Mouse (Mus musculus) hindbrain, embryonic 13.5 days (tissue): Measurements from ENCODE around the gene Iqck. TPM values are rescaled to one million over a fixed set of nuclear protein-coding genes. Genes with fewer than 3 reads are reported as not detected.
A peak's percentile ranks its signal among the peaks of the same experiment; 100 is the strongest.

Experiments
- ATAC-seq: fragments of 200-750 bp; cut with Nextera tagmentation; 2 replicates; pipeline ENCODE4 v1.8.0; 2017; ENCODE audit warnings: moderate TSS enrichment; ENCODE audit not compliant: low FRiP score
- H3K27ac ChIP-seq: fragments of 300-500 bp; sonication (generic); 2 replicates; pipeline ENCODE4 v1.5.1; 2015; ENCODE audit warnings: inconsistent platforms, mild to moderate bottlenecking, moderate library complexity
- H3K27me3 ChIP-seq: fragments of 300-500 bp; sonication (generic); 2 replicates; pipeline ENCODE4 v1.6.1; 2015; ENCODE audit warnings: mild to moderate bottlenecking, inconsistent platforms
- H3K36me3 ChIP-seq: fragments of 300-500 bp; sonication (generic); 2 replicates; pipeline ENCODE4 v1.6.1; 2015; ENCODE audit warnings: mild to moderate bottlenecking, inconsistent platforms
- H3K4me1 ChIP-seq: fragments of 300-500 bp; sonication (generic); replicated peaks from 2 replicates; pipeline ENCODE4 v1.6.1; 2015; ENCODE audit warnings: inconsistent platforms
- H3K4me2 ChIP-seq: fragments of 300-500 bp; sonication (generic); 2 replicates; pipeline ENCODE4 v1.6.1; 2015; ENCODE audit warnings: inconsistent platforms, mild to moderate bottlenecking, moderate library complexity
- H3K4me3 ChIP-seq: fragments of 300-500 bp; sonication (generic); 2 replicates; pipeline ENCODE4 v1.5.1; 2015; ENCODE audit warnings: mild to moderate bottlenecking, inconsistent platforms
- H3K9ac ChIP-seq: fragments of 300-500 bp; sonication (generic); 2 replicates; pipeline ENCODE4 v1.6.1; 2015; ENCODE audit warnings: mild to moderate bottlenecking, inconsistent platforms
- H3K9me3 ChIP-seq: fragments of 300-500 bp; sonication (generic); 2 replicates; pipeline ENCODE4 v1.6.1; 2016; ENCODE audit warnings: inconsistent platforms
- WGBS: fragments of 180-500 bp; shearing (Covaris S2); methylation state at CpG from one replicate; pipeline ENCODE4 v1.1.7; 2015; 5-methylcytosine and 5-hydroxymethylcytosine counted together
- polyA plus RNA-seq: library from polyadenylated mRNA; unstranded; fragments of >200 nt; fragmentation: Nextera tagmentation; extraction: Ambion mirVana; gene quantifications from 2 replicates; pipeline ENCODE4 v1.2.1, GENCODE M21; 2015

Gene Iqck
- polyA plus RNA-seq, 1 experiment from 2014 or later = 3.7 TPM

DNA sequence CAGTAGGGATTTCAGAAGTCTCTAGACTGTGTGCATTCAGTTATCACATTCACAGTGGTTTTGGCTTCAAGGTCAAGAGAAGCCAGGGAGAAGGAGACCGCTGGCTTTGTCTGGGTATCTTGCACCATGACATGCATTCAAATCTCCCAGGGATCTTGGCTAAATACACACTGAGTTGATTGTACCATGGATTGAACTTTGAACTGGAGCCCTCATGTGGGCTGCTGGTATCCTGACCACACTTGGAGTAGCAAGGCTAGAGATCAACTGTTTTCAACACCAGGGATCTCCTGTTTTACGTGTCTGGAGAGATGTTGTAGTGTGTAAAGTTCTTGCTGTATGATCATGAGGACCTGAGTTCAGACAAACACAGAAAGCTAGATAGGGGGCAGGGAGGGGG, 144.3 kb downstream of the Iqck start:
- 72% methylated on average over 2 of the region's 2 CpGs for WGBS
- H3K27me3 ChIP-seq = no peaks in the 10 kb centered on the region
- H3K36me3 ChIP-seq = no peaks in the 10 kb centered on the region
- no peaks in the 10 kb centered on the region for H3K9me3 ChIP-seq
- ATAC-seq = no peak
- no peak overlapping the region for H3K4me2 ChIP-seq
- H3K9ac ChIP-seq = no peak overlapping the region
- no peak overlapping the region for H3K4me3 ChIP-seq
- no peak overlapping the region for H3K27ac ChIP-seq
- peaks cover 10% of the 10 kb centered on the region for H3K4me1 ChIP-seq

DNA sequence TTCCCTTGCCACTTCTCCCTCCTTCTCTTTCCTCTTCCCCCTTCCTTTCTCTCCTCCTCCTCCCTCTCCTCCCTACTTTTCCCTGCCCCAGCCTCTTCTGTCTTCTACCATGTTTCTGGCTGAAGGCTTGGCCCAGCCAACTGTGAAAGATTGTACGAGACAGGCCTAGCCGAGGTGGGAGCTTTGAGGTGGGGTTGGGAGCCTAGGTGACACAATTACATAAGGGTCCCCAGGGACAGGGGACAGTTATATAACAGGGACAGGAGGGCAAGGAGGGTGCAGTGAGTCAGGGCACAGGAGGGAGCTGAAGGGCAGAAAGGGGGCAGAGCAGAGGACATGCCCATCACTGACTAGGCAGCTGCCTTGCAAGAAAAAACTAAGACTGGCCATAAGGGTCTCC, 146.4 kb downstream of the Iqck start:
- Histone ChIP-seq H3K36me3 (no peaks in the 10 kb centered on the region), H3K9ac (no peak overlapping the region), H3K4me3 (no peak overlapping the region), H3K4me2 (no peak overlapping the region), H3K27me3 (no peaks in the 10 kb centered on the region), H3K4me1 (no peaks in the 10 kb centered on the region), H3K9me3 (no peaks in the 10 kb centered on the region), H3K27ac (no peak overlapping the region)
- no peak for ATAC-seq
- WGBS = 69% methylated on average over 2 of the region's 2 CpGs

DNA sequence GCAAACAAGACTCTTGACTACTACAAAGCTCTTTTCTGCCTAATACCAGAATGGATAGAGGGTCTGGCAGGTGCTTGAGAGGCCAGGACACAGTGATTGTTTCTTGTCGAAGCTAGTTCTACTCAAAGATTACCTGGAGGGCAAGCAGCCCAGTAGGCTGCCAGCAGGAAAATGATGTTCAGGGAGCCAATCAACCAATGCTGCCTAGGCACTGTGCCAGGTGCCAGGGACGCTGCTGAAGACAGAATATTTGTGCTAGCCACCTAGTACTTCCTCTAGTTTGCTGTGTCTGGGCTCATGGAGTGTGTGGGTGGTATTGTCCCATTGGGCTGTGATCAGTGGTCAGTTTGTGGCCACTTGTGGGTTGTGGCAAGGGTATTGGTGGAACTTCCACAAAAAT, 146.9 kb downstream of the Iqck start:
- Histone ChIP-seq H3K27ac (no peak overlapping the region), H3K4me1 (no peaks in the 10 kb centered on the region), H3K4me3 (no peak overlapping the region), H3K4me2 (no peak overlapping the region), H3K27me3 (no peaks in the 10 kb centered on the region), H3K36me3 (no peaks in the 10 kb centered on the region), H3K9me3 (no peaks in the 10 kb centered on the region), H3K9ac (no peak overlapping the region)
- WGBS = 63% methylated on average over 2 of the region's 2 CpGs
- ATAC-seq = no peak

DNA sequence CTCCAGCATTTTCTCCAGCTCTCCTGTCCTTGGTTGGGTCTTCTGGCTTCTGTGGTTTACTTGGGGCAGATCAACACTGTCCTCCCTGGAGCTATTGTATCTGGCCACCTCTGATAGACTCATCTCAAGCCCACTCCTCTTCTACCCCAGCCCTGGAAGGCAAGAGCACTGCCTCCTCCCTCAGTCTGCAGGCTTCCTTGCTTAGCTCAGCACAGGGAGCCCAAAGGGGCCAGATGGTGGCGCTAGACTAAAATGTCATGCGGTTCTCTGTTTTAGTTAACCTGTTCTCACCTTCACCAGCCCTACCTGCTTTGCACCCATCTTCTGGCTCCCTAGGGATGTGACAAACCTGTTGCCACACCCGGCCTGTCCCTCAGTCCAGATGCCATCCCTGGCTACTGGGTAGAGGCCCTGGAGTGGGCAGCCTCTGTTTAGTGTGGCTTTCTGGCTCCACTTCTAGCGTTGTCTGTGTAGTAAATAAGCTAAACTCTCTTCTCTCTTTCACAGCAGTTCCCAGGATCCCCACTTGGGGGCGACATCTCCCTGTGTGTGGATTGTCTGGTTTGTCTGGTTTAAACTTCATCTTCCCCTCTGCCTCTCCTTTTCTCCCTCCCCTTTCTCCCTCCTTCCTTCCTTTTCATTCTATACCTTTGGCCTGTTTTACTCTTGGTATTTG, 155.4 kb downstream of the Iqck start:
- Histone ChIP-seq H3K4me3 (no peak overlapping the region), H3K36me3 (no peaks in the 10 kb centered on the region), H3K27ac (no peak overlapping the region), H3K9me3 (no peaks in the 10 kb centered on the region), H3K27me3 (0 out of 2 replicates have a peak, but pooled peaks cover under 1% of the 10 kb centered on the region), H3K4me1 (no peaks in the 10 kb centered on the region), H3K9ac (no peak overlapping the region), H3K4me2 (no peak overlapping the region)
- ATAC-seq = peak; percentile 53
- WGBS = 25% methylated on average over 5 of the region's 5 CpGs

DNA sequence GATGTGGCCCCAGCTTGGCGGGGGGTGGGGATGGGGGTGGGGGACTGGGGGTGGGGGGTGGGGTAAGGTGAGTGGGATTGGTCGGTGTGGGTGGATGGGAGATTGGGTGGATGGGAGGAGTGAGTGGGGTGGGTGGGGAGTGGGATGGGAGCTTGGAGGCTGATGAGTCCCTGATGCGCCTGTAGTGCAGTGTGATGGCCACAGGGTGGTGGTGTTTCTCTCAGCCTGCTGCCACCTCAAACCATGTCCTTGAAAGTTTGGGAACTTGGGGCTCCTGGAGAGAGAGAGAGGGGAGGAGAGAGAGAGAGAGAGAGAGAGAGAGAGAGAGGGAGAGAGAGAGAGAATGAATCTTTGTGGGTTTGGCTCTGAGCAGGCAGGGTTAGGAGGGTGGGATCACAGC, 160.2 kb downstream of the Iqck start:
- H3K9me3 ChIP-seq = no peaks in the 10 kb centered on the region
- H3K36me3 ChIP-seq = no peaks in the 10 kb centered on the region
- no peak overlapping the region for H3K4me3 ChIP-seq
- 2% methylated on average over 3 of the region's 3 CpGs for WGBS
- H3K4me1 ChIP-seq = no peaks in the 10 kb centered on the region
- H3K4me2 ChIP-seq = no peak overlapping the region
- H3K27me3 ChIP-seq = peaks cover 10% of the 10 kb centered on the region; the same call in 1 of the 2 replicates
- no peak for ATAC-seq
- no peak overlapping the region for H3K27ac ChIP-seq
- no peak overlapping the region for H3K9ac ChIP-seq

DNA sequence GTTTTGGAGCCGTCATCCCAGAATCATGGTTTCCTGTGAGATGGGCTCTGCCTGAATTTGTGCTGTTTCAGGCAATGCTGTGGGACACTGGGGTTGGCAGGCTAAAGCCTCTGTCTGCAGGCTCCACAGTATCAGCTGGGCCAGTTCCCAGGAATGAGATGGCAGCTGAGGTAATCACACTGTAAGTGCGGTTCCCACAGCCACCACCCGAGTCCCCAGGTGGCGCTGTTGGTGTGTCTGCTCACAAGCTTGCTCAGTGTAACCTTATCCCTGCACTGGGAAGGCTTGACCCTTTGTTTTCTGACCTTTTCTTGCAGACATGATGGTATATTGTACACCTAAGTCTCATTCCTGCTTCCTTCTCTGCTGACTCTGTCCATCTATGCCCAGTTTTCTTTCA, 164.0 kb downstream of the Iqck start:
- H3K9ac ChIP-seq = no peak overlapping the region
- peaks cover 10% of the 10 kb centered on the region; the same call in 1 of the 2 replicates for H3K27me3 ChIP-seq
- 17% methylated on average over 4 of the region's 4 CpGs for WGBS
- H3K36me3 ChIP-seq = no peaks in the 10 kb centered on the region
- peaks cover 4% of the 10 kb centered on the region for H3K4me1 ChIP-seq
- H3K4me3 ChIP-seq = no peak overlapping the region
- ATAC-seq = peak; percentile 77
- no peaks in the 10 kb centered on the region for H3K9me3 ChIP-seq
- no peak overlapping the region for H3K27ac ChIP-seq
- H3K4me2 ChIP-seq = no peak overlapping the region

Other genes with a start within 250 kb of the Iqck start
- gene Gde1, start 150.0 kb upstream of the Iqck start, polyA plus RNA-seq = 168 TPM in 2 replicates
- gene Ccp110, start 143.2 kb upstream of the Iqck start, polyA plus RNA-seq = 28.1 and 32.5 TPM in 2 replicates
- 93.0 and 95.2 TPM in 2 replicates for gene Vps35l, start 115.5 kb upstream of the Iqck start, polyA plus RNA-seq
- 102 TPM in 2 replicates for gene Knop1, start 502 bp downstream of the Iqck start, polyA plus RNA-seq
- gene Gprc5b, start 139.5 kb downstream of the Iqck start, polyA plus RNA-seq = 7.9 and 8.1 TPM in 2 replicates